Mouse (Mus musculus) fat pad, adult 2 months (tissue): ENCODE measurements around the gene Cd274.

Experiments used
- DNase-seq: peaks from one replicate; pipeline ENCODE4 v3.0.0-alpha.2; 2011; ENCODE audit warnings: low read depth, low spot score; ENCODE audit errors: extremely low read depth

Gene Cd274

DNA sequence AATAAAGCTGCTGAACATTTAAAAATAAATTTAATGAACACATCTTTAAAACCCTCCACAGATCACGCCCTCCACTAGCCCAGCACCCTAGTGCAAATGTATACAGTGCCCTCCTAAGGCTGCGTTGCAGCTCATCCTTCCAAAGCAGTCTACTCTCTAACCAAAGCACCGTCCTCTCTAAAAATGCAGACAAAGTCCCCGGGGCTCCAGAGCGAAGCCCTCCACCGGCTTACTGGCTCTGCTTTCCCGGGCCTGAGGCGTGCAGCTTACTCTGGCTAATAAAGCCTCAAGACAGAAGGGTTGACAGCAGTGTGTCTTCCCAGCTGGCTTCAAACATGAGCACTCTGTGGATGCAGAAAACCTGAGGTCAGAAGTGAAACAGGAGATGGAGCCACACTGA is 53.1 kb downstream of the Cd274 start:
- no peak for DNase-seq

DNA sequence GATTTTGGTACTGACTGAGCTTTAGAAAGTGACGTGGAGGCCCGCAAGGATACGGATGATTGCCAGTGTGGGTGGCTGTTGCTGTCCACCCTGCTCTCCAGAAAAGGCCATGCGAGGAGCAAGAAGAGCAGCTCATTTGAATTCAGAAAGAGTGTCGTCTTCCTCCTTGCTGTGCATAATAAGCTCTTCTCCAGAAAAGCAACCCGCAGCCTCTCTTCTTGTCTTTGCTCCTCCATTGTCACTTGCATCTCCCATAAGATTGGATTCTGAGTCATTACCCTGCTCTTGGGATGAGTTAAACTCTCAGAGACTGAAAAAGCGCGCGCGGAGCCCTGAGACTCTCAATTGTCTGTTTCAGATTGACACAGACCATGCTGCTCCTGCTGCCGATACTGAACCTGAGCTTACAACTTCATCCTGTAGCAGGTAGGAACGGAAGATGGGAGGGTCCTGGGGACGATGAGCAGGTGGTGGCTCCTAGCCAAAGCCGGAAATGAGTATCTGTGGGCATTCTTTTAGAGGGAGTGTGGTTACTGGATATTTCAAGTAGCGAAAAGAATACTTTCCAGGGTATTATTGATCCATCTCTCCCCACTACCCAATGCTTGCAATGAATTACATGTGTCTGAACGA is 54.9 kb downstream of the Cd274 start:
- no peak for DNase-seq

DNA sequence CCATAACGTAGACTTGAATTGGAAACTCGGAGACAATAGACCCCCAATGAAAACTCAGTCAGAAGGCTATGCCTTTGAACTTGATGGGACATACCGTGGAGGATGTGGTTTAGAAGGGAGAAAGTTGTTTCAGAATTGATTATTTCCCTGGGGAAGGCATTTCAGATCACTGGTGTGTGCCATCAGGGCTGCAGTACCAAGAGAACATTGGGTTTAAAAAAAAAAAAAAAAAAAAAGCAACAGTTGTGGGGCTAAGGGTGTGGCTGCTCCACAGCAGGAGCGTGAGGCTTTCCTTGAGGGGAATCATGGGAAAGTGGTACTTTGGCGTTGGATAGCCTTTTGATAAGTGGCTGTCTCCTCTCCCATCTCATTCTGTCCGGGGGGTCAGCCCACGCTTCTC is 55.5 kb downstream of the Cd274 start:
- DNase-seq = no peak

DNA sequence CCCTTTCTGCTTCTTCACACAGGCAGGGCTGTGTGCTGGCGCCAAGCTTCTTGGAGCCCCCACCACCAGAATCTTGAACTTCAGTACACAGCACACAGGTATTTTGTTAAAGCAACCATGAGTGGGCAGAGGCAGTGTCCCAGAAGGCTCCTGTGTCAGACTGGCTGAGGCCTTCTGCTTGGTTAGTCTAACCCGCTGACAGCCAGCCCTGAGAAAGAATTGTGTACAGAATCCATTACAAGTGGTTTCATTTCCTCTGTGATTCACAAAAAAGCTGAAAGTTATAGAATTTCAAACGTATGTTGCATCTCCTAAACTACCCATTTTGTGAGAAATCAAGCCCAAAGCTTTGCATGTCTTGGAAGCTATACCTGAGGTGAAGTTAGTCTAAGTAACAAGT is 63.3 kb downstream of the Cd274 start:
- DNase-seq = no peak

DNA sequence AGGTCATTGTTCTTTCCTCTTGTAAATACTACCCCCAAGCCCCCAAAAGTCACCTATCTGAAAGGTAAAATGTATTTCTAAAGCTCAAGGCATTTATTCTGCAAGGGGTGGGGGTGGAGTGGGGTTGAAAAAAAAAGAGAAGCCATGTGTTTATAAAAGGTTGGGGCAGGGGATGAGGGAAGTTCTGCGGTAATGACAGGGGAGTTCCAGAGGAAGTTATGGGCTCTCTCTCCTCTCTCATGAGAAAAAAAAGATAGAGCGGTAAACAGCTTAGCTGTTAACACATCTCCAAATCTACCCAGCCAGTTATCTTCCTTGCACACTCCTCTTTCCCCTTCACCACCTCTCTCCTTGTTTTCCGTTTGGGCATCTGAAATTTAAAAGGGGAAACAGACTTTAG is 63.7 kb downstream of the Cd274 start:
- DNase-seq = no peak

DNA sequence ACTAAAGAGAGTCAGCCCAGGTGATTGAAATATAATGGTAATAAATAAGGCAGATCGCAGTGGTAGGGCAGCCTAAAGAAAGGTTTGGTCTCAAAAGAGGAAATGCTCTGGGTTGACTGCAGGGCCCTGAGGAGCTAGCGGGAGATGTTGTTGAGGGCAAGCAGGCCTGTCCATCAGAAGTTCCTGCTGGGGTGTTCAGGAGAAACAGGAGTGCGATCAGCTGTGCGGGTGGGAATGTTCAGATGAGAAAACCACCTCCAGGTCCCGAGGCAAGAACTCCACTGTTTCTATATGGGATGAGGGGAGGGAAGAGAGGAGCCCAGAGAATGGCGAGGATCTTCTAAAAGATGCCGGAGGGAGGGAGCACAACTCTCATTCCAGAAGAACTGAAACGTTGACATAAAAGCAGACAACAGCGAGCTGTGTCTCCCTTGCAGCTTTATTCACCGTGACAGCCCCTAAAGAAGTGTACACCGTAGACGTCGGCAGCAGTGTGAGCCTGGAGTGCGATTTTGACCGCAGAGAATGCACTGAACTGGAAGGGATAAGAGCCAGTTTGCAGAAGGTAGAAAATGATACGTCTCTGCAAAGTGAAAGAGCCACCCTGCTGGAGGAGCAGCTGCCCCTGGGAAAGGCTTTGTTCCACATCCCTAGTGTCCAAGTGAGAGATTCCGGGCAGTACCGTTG is 69.7 kb downstream of the Cd274 start:
- no peak for DNase-seq
